10 mouse cellular contexts compared by ENCODE assay signal in the genomic region with DNA sequence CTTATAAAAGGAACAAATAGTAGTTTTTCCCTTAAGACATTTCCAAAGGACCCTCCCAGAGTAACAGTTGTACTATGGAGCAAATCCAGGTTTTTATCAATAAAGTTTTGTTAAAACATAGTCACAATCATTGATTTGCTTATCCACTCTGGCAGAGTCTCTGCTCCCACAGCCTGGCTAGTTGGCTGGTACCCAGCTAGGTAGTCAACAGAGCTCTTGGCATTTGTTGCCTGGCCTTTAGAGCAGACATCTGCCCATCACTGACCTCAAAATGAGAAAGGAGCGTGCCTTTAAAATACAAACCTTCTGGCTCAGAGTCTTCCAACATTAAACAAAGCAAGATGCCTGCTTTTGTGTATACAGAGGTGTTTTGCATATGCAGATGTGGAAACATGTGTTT.
"Had no signal": no experiment of that assay in that cellular context is flagged by ENCODE, and none has a peak within 500 bp of the region (broad histone marks: within the 10 kb centered on the region; RNA-seq: fewer than 3 reads in every experiment).

No protein-coding gene starts in this region.

- ATAC-seq: liver, postnatal 0 days; midbrain, embryonic 13.5 days had no signal

- H3K9ac ChIP-seq: limb, embryonic 12.5 days; liver, embryonic 13.5 days; liver, postnatal 0 days; lung, embryonic 15.5 days; midbrain, embryonic 13.5 days had no signal

- H3K27ac ChIP-seq: limb, embryonic 12.5 days; liver, embryonic 13.5 days; lung, embryonic 15.5 days; macrophage; midbrain, embryonic 13.5 days had no signal

- H3K4me2 ChIP-seq: limb, embryonic 12.5 days; liver, embryonic 13.5 days; lung, embryonic 15.5 days; midbrain, embryonic 13.5 days had no signal

- H3K36me3 ChIP-seq: limb, embryonic 12.5 days; liver, embryonic 13.5 days; lung, embryonic 15.5 days; midbrain, embryonic 13.5 days had no signal

- H3K4me1 ChIP-seq: liver, embryonic 13.5 days; lung, embryonic 15.5 days had no signal

- DNase-seq: kidney, postnatal 14 days; liver; liver, embryonic 13.5 days; liver, postnatal 0 days; lung, postnatal 14 days; right cerebral cortex, postnatal 14 days had no signal

- H3K9me3 ChIP-seq: limb, embryonic 12.5 days; liver, embryonic 13.5 days; lung, embryonic 15.5 days; midbrain, embryonic 13.5 days had no signal

- H3K4me3 ChIP-seq: limb, embryonic 12.5 days; liver, embryonic 13.5 days; lung, embryonic 15.5 days; midbrain, embryonic 13.5 days had no signal

- H3K27me3 ChIP-seq: limb, embryonic 12.5 days; liver, embryonic 13.5 days; lung, embryonic 15.5 days; midbrain, embryonic 13.5 days had no signal
